Comparison of ENCODE assay signal across 10 mouse cellular contexts in genomic region chr10:13832546-13833033, GRCm38 (mm10). TPM values are rescaled to one million over a fixed set of nuclear protein-coding genes. Genes with fewer than 3 reads are reported as not detected.
DNase-seq lines count a peak whose midpoint lies in the region; TF ChIP-seq lines count a peak whose summit lies in the region.
"Had no signal": no experiment of that assay in that cellular context is flagged by ENCODE, and none has a peak within 500 bp of the region (broad histone marks: within the 10 kb centered on the region; RNA-seq: fewer than 3 reads in every experiment).

No protein-coding gene starts in this region.

- no peaks in the 10 kb centered on the region for H3K79me2 ChIP-seq in myocyte (ENCODE audit: control insufficient read depth, insufficient read depth)

- peak; percentile 30 for DNase-seq in gastrocnemius, adult 18-20 months (ENCODE audit: low spot score)
- no peak for DNase-seq in gastrocnemius, adult 8-10 months (ENCODE audit: low spot score in 2 of 2)
- peak; percentile 28 for DNase-seq in adipocyte (ENCODE audit: low spot score)
- peak; percentile 80 for DNase-seq in induced T-regulatory cell, adult 2 months (ENCODE audit: low read depth)
- DNase-seq in neural tube, embryonic 10.5 days (ENCODE audit: extremely low spot score, low spot score) = no peak
- no peak for DNase-seq in left cerebral cortex, adult 2 months (ENCODE audit: extremely low spot score in 1 of 2, low spot score in 2 of 2)
- no peak for DNase-seq in kidney, adult 8-10 months
- DNase-seq: spleen, adult 18-20 months had no signal

- no peak for TF ChIP-seq CTCF in left cerebral cortex, adult 2 months (IDR thresholded peaks at IDR 0.05)

- peaks cover 5% of the 10 kb centered on the region for H3K36me3 ChIP-seq in myocyte (ENCODE audit: control insufficient read depth, insufficient read depth)

- H3K4me3 ChIP-seq in myocyte = peak overlapping the region; percentile 20
- H3K4me3 ChIP-seq in left cerebral cortex, adult 2 months = no peak overlapping the region

- no peak for TF ChIP-seq POLR2A in myocyte (IDR thresholded peaks at IDR 0.05; ENCODE audit: insufficient read length, low read depth)

- intact Hi-C loops in left cerebral cortex, adult 2 months (cut with DNase I) = loop anchor here (5.0 kb wide), 1 partner anchor 245 kb away; no protein-coding TSS in a partner anchor

- H3K27me3 ChIP-seq in myocyte (ENCODE audit: control insufficient read depth, insufficient read depth, insufficient read length) = no peaks in the 10 kb centered on the region

- H3K27ac ChIP-seq in left cerebral cortex, adult 2 months = no peak overlapping the region; the same call in 1 of the 2 replicates
- H3K27ac ChIP-seq: liver, embryonic 14.5 days had no signal

- H3ac ChIP-seq in myocyte (ENCODE audit: control insufficient read depth, insufficient read length) = no peak overlapping the region

- peak overlapping the region; percentile 98 for H3K4me2 ChIP-seq in myocyte (ENCODE audit: low read depth)

TF ChIP-seq in myocyte, 11 proteins besides CTCF, POLR2A, EP300 and RAD21:
- TF ChIP-seq CEBPB (IDR thresholded peaks at IDR 0.05; ENCODE audit: insufficient read depth, poor library complexity, severe bottlenecking) = no peak
- no peak for TF ChIP-seq TCF3 (IDR thresholded peaks at IDR 0.05; ENCODE audit: insufficient read length, low read depth)
- TF ChIP-seq MYOG (IDR thresholded peaks at IDR 0.05; ENCODE audit: control insufficient read depth in 1 of 3, insufficient read depth in 1 of 3, insufficient read length in 2 of 3, low read depth in 2 of 3) = no peak
- no peak for TF ChIP-seq REST (IDR thresholded peaks at IDR 0.05; ENCODE audit: insufficient read depth, insufficient read length)
- no peak for TF ChIP-seq MYOD1 (IDR thresholded peaks at IDR 0.05; ENCODE audit: control insufficient read depth in 1 of 3, insufficient read length in 2 of 3, low read depth in 2 of 3)
- TF ChIP-seq SRF (IDR thresholded peaks at IDR 0.05; ENCODE audit: control insufficient read depth, insufficient read length, low read depth) = no peak
- TF ChIP-seq POLR2AphosphoS2 (IDR thresholded peaks at IDR 0.05; ENCODE audit: insufficient read length, low read depth) = no peak
- TF ChIP-seq TCF12 (IDR thresholded peaks at IDR 0.05; ENCODE audit: insufficient read depth, poor library complexity, severe bottlenecking) = no peak
- no peak for TF ChIP-seq E2F4 (IDR thresholded peaks at IDR 0.05; ENCODE audit: insufficient read depth)

RNA-seq across cellular contexts. Expression of gene Aig1, which starts 36.2 kb away (rescaled TPM):
- 10 to 100 TPM; 14.8 to 15.7 TPM for total RNA-seq in gastrocnemius, adult 18-20 months (2021)
- total RNA-seq in gastrocnemius, adult 8-10 months (2022) = 10 to 100 TPM; 12.8 to 13.9 (median 13.3) TPM
- 31.3 TPM for polyA plus RNA-seq in myocyte (2012; fragmentation: generic; extraction: Trizol)
- total RNA-seq in left cerebral cortex, adult 2 months (2021) = 10 to 100 TPM; 60.9 to 61.3 TPM

Comparison
In these comparisons a context has a peak if more than half of its experiments do, and no peak if none do; other contexts are left out.
1. DNase-seq: peak in gastrocnemius, adult 18-20 months (single experiment), adipocyte (single experiment) and induced T-regulatory cell, adult 2 months (single experiment); none in gastrocnemius, adult 8-10 months (0 of 2), neural tube, embryonic 10.5 days (single experiment), left cerebral cortex, adult 2 months (0 of 2) and kidney, adult 8-10 months (0 of 2).